Mouse (Mus musculus) left cerebral cortex, postnatal 10 days (tissue): ENCODE data around the gene Fnbp1. TPM values are rescaled to one million over a fixed set of nuclear protein-coding genes. Genes with fewer than 3 reads are reported as not detected.
A peak's percentile ranks its signal among the peaks of the same experiment; 100 is the strongest.

Source experiments
- DNase-seq, 2 experiments: peaks; one replicate each; pipeline ENCODE4 v3.0.0; 2021 to 2022; ENCODE audit warnings: low spot score in 2 of 2, mixed read lengths in 1 of 2; ENCODE audit errors: extremely low spot score in 1 of 2
- intact Hi-C: fragments of 180-260 bp; cut with DNase I; formaldehyde crosslinking; loops from one replicate; pipeline ENCODE4 v1.15.1; 2025
- total RNA-seq, 2 experiments: library from RNA; stranded (reverse); gene quantifications; 2 replicates each; pipeline ENCODE4 v1.2.3; 2021

Gene Fnbp1
- total RNA-seq, 2 experiments from 2014 or later: 71.9 to 72.8 TPM

- no peak for DNase-seq
- intact Hi-C loops: no loop called here
These were observed 15.0 kb upstream of the Fnbp1 start for GRCm38 (mm10) chr2:31156846-31157245.

DNA sequence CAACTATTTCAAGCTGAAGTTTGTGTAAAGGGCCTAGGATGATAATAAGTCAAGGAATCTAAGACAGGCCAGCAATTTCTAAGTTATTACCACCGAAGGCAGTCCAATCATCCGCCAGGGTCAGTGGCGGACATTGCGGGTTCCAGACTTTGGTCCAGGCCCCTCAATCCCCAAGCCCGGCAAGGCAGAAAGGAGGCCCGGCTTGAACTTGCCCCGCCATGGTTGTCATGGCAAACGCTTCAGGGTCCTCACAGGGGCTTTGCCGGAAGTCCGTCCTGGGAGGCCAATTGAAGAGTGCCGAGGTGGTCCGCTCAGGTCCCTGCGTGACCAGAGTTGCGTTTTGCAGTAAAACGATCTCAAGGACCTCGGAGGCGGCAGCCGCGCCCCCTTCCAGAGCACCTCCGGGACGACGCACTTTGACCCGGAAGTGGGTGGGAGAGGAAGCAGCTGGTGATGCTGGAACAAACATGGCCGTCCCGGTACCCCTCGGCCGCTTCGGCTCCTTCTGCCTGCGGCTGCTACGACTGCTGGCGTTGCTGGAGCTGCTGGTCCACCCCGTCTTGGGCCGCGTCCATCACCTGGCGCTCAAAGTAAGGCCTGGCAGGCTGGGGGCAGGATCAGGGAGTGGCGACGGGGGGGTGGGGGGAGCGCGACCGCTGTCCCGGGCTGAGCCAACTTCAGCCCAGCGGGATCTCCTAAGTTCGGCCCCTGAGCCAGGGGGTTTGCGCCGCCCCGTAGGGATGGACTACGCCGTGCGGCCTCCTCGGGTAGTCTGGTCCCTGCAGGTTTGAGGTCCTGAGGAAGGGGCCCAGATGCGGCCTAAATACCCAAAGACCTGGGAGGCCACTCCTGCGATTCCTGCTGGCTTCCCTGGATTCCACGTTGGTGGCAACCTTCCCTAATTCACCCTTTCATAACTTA, 10.3 kb upstream of the Fnbp1 start, which contains the start of gene Gpr107:
Gene Gpr107 (plus strand): TSS at position 425 of the 921 bp plus-strand sequence.
- intact Hi-C loops: no loop called here
- DNase-seq: peak; percentile 75 to 90

GRCm38 (mm10) chr2:31150762-31151161, 9.0 kb upstream of the Fnbp1 start:
- intact Hi-C loops: no loop called here
- no peak for DNase-seq

GRCm38 (mm10) chr2:31147054-31147453, 5.2 kb upstream of the Fnbp1 start:
- no peak for DNase-seq
- intact Hi-C loops: loop anchor here (10.0 kb wide), 2 partner anchors 92 to 122 kb away; no protein-coding TSS in a partner anchor

GRCm38 (mm10) chr2:31144901-31145300, 3.1 kb upstream of the Fnbp1 start:
- intact Hi-C loops: loop anchor here (10.0 kb wide), 2 partner anchors 90 to 120 kb away; no protein-coding TSS in a partner anchor
- no peak for DNase-seq

DNA sequence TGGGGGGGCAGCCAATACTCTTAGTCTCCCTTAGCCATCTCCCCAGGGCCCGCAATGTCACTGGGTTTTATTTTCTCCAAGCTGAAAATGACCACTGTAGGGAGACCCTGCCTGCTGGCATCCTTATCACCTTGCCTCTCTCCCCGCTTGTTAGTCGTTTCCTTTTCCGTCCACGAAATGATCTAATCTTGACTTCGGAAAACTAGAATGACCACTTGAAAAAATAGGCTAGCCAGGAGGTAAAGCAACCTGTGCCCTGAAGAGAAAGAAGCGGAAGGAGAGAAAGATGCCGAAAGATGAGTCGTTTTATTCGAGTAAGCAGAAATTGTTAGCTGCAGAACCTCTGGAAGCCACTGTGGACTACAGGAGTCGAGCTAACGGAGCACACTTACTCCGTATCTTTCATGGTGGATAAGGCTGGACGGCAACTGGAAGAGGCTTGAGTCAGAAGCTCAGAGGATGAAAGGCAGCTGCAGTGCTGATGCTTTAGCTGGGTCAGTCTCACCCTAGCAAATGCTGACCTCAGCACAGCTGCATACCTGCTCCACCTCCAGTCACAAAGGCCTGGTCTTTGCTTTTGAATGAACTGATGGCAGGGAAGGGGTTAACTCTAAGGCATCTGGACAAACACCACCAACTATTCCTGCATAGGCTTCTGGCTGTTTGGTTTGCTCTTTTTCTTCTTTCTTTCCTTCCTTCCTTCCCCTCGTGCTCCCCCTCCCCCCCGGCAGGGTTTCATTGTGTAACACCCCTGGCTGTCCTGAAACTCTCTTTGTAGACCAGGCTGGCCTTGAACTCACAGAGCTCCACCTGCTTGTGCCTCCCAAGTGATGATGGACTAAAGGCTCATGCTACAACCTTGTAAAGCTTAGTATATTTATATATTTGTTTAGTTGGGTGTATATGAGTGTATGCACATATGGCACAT, 2.2 kb upstream of the Fnbp1 start:
- intact Hi-C loops: loop anchor here (10.0 kb wide), 2 partner anchors 89 to 119 kb away; no protein-coding TSS in a partner anchor
- DNase-seq: no peak

DNA sequence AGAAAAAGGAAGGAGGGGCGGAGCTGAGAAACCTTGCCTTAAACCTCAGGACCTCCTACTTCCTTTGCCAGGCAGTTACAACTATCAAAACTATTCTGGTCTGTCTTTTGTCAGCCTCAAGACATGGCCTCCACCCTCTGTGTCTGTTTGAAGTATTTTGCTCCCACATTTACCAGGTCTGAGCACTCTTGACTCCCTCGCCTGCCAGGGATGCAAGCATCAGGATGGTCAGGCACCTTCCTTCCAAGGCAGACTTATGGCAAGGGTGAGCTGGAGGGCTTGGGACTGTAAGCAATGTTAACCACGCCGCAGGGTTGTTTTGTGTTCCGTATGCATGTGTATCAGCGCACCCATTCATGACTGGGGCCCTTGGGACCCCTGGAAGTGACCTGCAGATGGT, 1.5 kb upstream of the Fnbp1 start:
- DNase-seq: no peak
- intact Hi-C loops: loop anchor here (10.0 kb wide), 2 partner anchors 89 to 119 kb away; no protein-coding TSS in a partner anchor

- no peak for DNase-seq
These were observed 697 bp upstream of the Fnbp1 start for GRCm38 (mm10) chr2:31142505-31142904.

DNA sequence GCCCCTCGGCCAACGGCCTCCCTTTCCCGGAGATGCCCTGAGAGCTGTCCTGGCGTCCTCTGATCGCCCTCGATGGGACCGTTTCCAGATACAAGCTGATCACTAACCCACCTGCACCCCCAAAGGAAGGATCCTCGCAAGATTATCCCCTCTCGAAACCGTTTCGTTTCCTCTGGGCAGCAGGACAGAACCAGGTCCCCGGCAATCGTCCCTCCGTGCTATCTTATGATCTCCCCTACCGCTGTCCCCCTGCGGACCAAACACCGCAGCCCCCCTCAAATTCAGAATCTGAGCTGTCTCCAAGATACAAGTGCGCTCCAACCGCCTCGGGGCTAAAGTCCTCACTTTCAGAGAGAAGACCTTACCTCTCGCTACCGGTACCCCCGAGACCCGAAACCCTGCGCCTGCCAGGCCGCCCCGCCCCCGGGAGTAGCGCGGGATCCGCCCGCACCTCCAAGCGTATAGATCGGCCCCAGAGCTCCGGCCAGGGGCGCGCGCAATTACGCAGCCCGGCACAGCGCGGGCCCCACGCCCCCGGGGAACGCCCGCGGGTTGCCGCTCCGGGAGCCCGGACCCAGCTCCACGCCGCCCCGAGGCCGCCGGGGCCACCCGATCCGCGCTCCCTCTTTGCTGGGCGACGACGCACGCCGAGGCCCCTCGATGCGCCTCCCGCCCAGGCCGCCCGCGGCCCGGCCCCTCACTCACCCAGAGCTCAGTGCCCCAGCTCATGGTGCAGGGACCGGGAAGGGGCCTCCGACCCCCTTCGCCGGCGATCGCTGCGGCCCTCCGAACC, 538 bp downstream of the Fnbp1 start:
- intact Hi-C loops: loop anchor here (10.0 kb wide), 2 partner anchors 86 to 116 kb away; no protein-coding TSS in a partner anchor

More at GRCm38 (mm10) chr2:31142505-31142904, 697 bp upstream of the Fnbp1 start:
- intact Hi-C loops: loop anchor here (10.0 kb wide), 2 partner anchors 88 to 118 kb away; no protein-coding TSS in a partner anchor

GRCm38 (mm10) chr2:31140772-31141073, 1.1 kb downstream of the Fnbp1 start:
- DNase-seq: peak in 1 of 2 experiments; percentile 49

More for the DNA sequence above, 538 bp downstream of the Fnbp1 start:
- peak in 1 of 2 experiments; percentile 63 for DNase-seq

GRCm38 (mm10) chr2:31139991-31140771, 1.6 kb downstream of the Fnbp1 start:
- intact Hi-C loops: loop anchor here (10.0 kb wide), 2 partner anchors 85 to 115 kb away; no protein-coding TSS in a partner anchor
- DNase-seq: no peak

More at GRCm38 (mm10) chr2:31140772-31141073, 1.1 kb downstream of the Fnbp1 start:
- intact Hi-C loops: loop anchor here (10.0 kb wide), 2 partner anchors 86 to 116 kb away; no protein-coding TSS in a partner anchor

GRCm38 (mm10) chr2:31139174-31139632, 2.6 kb downstream of the Fnbp1 start:
- intact Hi-C loops: no loop called here
- no peak for DNase-seq

DNA sequence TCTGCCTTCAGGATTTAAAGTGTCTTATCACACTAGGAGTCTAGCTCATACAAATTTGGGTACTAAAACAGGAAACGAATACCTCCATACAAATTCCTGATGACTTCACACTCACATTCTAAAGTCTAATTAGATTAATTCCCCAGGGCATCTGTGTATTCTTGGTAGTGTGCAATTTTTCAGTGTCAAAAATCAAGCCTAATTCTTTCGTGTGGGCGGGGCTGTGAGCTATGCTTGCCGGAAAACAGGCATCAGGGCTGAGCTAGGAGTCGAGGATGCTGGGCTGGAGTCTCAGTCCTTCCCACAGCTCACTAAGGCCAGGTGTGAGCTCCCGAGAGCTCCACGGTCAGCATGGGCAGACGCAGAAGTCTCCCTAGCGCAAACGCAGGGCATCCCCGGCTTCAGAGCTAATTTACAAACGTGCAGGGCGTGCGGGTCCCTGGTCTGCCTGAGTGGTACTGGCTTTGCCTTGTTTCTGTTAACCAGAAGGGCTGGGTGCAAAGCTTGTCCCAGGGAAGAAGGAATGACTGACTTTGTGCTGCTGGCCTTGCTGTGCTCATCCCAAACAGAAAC, 4.7 kb downstream of the Fnbp1 start:
- intact Hi-C loops: no loop called here
- no peak for DNase-seq

GRCm38 (mm10) chr2:31136338-31136737, 5.5 kb downstream of the Fnbp1 start:
- no peak for DNase-seq
- intact Hi-C loops: no loop called here

DNA sequence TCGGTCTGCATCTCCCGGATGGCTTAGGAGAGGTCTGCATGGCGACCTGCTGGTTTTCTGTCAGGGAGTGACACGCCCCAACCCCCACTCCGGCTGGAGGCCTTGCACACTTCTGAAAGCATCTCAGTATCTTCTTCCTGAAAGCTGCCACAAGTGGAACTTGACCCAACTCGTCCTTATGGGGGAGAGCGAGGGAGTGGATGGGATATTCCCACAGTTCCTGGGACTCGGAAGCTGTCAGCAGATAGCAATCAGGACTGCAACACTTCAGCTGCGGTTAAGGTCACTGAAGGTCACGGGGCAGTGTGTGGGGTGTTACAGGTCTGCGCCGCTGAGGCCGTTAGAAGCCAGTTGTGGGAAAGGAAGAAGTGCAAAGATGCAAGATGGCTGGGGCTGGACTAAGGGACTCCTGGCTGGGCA, 6.3 kb downstream of the Fnbp1 start:
- intact Hi-C loops: no loop called here

DNA sequence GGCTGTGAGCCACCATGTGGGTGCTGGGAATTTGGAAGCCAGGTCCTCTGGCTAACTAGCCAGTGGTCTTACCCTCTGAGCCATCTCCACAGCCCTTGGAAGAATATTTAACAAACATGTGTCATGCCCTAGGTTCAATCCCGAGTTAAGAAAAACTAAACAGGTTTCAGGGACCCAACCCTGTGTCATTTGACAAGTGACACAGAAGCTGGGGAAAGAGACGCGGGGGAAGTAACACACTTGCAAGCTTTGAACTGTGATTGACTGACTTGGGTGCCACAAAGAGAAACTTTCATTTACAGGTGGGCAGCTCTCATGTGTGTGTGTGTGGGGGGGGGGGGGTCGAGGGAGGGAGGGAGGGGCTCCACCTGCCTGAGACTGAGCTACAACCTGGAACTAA, 7.8 kb downstream of the Fnbp1 start:
- DNase-seq: no peak
- intact Hi-C loops: no loop called here

More for the DNA sequence above, 6.3 kb downstream of the Fnbp1 start:
- DNase-seq: no peak

- DNase-seq: peak in 1 of 2 experiments; percentile 56
- intact Hi-C loops: no loop called here
These were observed 9.1 kb downstream of the Fnbp1 start for GRCm38 (mm10) chr2:31132682-31133081.
